Mouse (Mus musculus): ENCODE measurements around the gene Cyb5d1.

- TF ChIP-seq CTCF (IDR thresholded peaks at IDR 0.05; ENCODE audit: borderline replicate concordance, insufficient read depth, low read depth, low read length) (no peak), POLR2A (IDR thresholded peaks at IDR 0.05; ENCODE audit: borderline replicate concordance, insufficient read depth, low read length) (no peak)
Observed at GRCm38 (mm10) chr11:69365722-69366121, 29.7 kb downstream of the Cyb5d1 start.
